Mouse (Mus musculus) midbrain, embryonic 13.5 days (tissue): ENCODE measurements at regions not wholly inside any gene's neighbourhood (a gene's known extent, or its start where the extent isn't known, plus 50 kb on each side); places are given as distances from the start of the nearest gene placed in this dataset.
A peak's percentile ranks its signal among the peaks of the same experiment; 100 is the strongest.

Experiments
- ATAC-seq: fragments of 200-750 bp; cut with Nextera tagmentation; 2 replicates; pipeline ENCODE4 v1.8.0; 2017; ENCODE audit warnings: mild to moderate bottlenecking, moderate TSS enrichment, moderate library complexity
- H3K27ac ChIP-seq: fragments of 300-500 bp; sonication (generic); 2 replicates; pipeline ENCODE4 v1.5.1; 2015; ENCODE audit warnings: inconsistent platforms, mild to moderate bottlenecking, moderate library complexity
- H3K27me3 ChIP-seq: fragments of 300-500 bp; sonication (generic); 2 replicates; pipeline ENCODE4 v1.6.1; 2015; ENCODE audit warnings: mild to moderate bottlenecking, inconsistent platforms
- H3K36me3 ChIP-seq: fragments of 300-500 bp; sonication (generic); 2 replicates; pipeline ENCODE4 v1.6.1; 2015; ENCODE audit warnings: mild to moderate bottlenecking, inconsistent platforms
- H3K4me1 ChIP-seq: fragments of 300-500 bp; sonication (generic); replicated peaks from 2 replicates; pipeline ENCODE4 v1.6.1; 2015; ENCODE audit warnings: inconsistent platforms
- H3K4me2 ChIP-seq: fragments of 300-500 bp; sonication (generic); replicated peaks from 2 replicates; pipeline ENCODE4 v1.6.1; 2015; ENCODE audit warnings: moderate library complexity, mild to moderate bottlenecking, inconsistent platforms
- H3K4me3 ChIP-seq: fragments of 300-500 bp; sonication (generic); replicated peaks from 2 replicates; pipeline ENCODE4 v1.5.1; 2015; ENCODE audit warnings: mild to moderate bottlenecking, inconsistent platforms
- H3K9ac ChIP-seq: fragments of 300-500 bp; sonication (generic); replicated peaks from 2 replicates; pipeline ENCODE4 v1.6.1; 2015; ENCODE audit warnings: mild to moderate bottlenecking, inconsistent platforms
- H3K9me3 ChIP-seq: fragments of 300-500 bp; sonication (generic); 2 replicates; pipeline ENCODE4 v1.6.1; 2016; ENCODE audit warnings: mild to moderate bottlenecking, inconsistent platforms
- WGBS: fragments of 180-500 bp; shearing (Covaris S2); methylation state at CpG from one replicate; pipeline ENCODE4 v1.1.7; 2015; 5-methylcytosine and 5-hydroxymethylcytosine counted together

DNA sequence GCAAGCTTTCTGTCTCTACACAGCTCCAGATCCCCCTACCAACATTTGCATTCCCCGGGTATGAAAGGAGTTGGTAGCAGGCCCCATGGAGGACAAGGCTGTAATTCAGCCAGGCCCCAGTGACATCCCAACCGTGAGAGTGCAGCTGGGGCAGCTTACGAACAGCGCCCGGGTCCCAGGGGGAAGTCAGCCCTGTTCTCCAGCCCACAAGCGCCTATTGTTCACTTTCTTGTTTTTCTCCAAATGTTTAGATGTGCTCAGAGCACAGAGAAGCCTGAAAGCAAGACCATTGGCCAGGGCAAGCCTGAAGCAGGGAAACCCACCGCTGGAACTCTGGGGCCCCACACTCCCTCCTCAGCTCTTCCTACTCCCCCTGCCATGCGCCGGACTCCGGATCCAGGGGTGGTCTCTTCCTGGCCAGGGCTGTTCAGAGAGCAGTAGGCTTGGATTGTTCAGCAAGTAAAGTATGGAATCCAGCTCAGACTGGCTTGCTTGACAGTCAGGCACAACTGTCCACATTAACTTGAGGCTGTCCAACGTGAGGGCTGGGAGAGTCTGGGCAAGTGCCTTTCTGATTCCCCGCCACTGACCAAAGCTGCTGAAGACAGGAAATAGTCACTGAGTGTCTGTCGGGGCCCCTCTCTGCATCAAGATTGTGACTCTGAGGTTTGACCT is 142.4 kb downstream of the Zfp36l1 start:
- Histone ChIP-seq H3K27me3 (no peaks in the 10 kb centered on the region; the same call in 1 of the 2 replicates), H3K9me3 (no peaks in the 10 kb centered on the region), H3K4me1 (peaks cover 48% of the 10 kb centered on the region), H3K27ac (peak overlapping the region; percentile 88), H3K9ac (no peak overlapping the region), H3K4me3 (no peak overlapping the region), H3K36me3 (no peaks in the 10 kb centered on the region), H3K4me2 (no peak overlapping the region)
- peak; percentile 62 for ATAC-seq
- WGBS = 20% methylated on average over 13 of the region's 13 CpGs

DNA sequence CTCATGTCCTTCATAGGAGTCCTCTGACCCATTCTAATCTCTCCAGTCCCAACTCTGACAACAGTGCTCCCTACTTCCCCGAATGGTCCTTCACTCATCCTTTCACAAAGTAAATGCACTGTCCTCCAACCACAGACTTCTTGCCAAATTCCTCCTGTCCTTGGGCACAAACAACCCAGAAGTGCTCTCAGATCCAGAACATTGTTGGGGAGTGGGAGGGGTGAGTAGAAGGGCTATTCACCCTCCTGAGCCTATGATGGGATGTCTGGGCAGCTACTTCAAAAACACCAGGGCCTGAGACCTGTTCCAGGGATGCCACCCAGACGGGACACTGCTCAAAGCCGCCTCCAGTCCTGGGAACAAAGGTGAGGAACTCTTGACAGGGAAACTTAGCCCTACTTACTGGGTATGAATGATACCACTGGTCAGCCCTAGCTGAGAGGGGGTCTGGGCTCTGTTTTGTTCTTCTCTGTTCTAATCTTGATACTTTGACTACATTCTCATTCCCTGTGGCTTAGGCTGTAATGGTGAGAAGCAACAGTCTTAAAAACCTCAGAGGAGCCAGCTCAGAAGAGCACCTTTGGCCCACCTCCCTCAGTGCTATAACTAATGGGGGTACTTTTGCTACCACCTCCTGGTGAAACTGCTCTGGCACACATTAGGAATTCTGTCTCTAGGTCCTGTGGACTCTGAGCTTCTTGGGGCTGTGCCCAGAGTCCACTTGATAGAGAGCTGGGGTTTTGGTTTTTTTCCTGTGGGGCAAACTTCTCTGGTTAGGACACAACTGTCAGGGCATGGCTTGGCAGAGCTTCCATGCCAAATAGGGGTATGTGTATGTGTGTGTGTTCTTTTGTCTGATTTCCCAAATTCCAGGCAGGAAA is 143.2 kb downstream of the Zfp36l1 start:
- WGBS = 67% methylated on average over 3 of the region's 3 CpGs
- Histone ChIP-seq H3K36me3 (no peaks in the 10 kb centered on the region), H3K9ac (no peak overlapping the region), H3K4me2 (no peak overlapping the region), H3K27me3 (no peaks in the 10 kb centered on the region; the same call in 1 of the 2 replicates), H3K27ac (peak overlapping the region; percentile 88), H3K4me3 (no peak overlapping the region), H3K4me1 (peaks cover 49% of the 10 kb centered on the region), H3K9me3 (no peaks in the 10 kb centered on the region)
- no peak; the same call in none of the 2 replicates for ATAC-seq

DNA sequence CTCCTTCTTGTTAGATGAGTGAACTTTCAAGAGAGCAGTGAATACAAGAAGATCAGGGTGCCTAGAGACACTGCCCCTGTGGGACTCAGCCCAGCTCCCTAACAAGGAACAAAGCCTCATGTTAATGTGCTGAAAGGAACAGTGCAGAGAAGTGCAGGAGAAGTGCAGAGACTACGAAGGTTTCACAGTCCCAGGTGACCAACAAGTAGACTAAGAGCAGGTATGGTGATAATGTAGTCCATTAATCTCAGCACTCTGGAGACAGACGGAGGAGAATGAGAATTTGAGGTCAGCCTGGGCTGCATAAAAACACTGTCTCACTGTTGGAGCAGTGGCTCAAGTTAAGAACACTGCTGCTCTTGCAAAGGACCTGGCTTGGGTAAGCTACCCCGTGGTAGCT is 144.1 kb downstream of the Zfp36l1 start:
- Histone ChIP-seq H3K9me3 (no peaks in the 10 kb centered on the region), H3K27me3 (no peaks in the 10 kb centered on the region; the same call in 1 of the 2 replicates), H3K27ac (no peak overlapping the region), H3K4me2 (no peak overlapping the region), H3K4me3 (no peak overlapping the region), H3K4me1 (peaks cover 49% of the 10 kb centered on the region), H3K36me3 (no peaks in the 10 kb centered on the region), H3K9ac (no peak overlapping the region)
- WGBS = 73% methylated on average over 3 of the region's 3 CpGs
- no peak for ATAC-seq

DNA sequence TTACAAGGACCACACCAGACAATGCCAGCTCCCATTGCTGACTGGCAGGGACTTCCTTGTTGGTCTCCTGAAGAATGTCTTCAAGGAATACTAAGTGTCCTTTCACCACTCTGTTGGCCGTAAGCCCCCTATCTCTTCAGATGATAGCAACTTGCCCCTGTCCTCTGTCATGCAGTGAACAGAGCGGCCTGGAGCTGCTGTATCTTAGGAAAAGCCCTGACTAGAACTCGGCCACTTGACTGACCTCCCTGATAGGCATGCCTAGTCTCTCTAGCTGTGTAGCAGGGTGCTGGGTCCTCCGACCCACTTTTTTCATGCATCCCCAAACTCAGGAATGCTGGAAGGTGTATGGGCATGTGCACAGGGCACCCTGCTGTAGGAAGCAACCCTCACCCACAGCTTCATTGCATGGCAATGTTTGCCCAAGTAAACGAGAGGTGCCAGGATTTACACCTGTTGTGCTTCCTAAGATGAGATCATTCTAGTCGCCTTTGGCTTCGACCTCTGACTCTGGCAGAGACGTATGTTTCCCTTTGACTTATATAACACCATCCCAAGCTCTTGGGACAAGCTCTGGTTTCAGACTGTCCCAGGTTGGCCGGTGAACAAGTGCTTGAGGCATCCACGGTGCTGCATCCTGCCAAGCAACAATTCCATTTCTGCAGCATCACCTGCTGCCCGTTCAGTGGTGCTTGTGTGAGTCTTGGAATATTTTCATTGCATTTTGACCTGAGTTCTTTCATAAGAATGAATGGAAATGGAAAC is 145.1 kb downstream of the Zfp36l1 start:
- no peaks in the 10 kb centered on the region for H3K36me3 ChIP-seq
- no peak for ATAC-seq
- no peak overlapping the region for H3K4me2 ChIP-seq
- no peaks in the 10 kb centered on the region; the same call in 1 of the 2 replicates for H3K27me3 ChIP-seq
- H3K4me1 ChIP-seq = peaks cover 49% of the 10 kb centered on the region
- WGBS = 90% methylated on average over 11 of the region's 11 CpGs
- H3K27ac ChIP-seq = no peak overlapping the region
- no peaks in the 10 kb centered on the region for H3K9me3 ChIP-seq
- H3K4me3 ChIP-seq = no peak overlapping the region
- no peak overlapping the region for H3K9ac ChIP-seq

DNA sequence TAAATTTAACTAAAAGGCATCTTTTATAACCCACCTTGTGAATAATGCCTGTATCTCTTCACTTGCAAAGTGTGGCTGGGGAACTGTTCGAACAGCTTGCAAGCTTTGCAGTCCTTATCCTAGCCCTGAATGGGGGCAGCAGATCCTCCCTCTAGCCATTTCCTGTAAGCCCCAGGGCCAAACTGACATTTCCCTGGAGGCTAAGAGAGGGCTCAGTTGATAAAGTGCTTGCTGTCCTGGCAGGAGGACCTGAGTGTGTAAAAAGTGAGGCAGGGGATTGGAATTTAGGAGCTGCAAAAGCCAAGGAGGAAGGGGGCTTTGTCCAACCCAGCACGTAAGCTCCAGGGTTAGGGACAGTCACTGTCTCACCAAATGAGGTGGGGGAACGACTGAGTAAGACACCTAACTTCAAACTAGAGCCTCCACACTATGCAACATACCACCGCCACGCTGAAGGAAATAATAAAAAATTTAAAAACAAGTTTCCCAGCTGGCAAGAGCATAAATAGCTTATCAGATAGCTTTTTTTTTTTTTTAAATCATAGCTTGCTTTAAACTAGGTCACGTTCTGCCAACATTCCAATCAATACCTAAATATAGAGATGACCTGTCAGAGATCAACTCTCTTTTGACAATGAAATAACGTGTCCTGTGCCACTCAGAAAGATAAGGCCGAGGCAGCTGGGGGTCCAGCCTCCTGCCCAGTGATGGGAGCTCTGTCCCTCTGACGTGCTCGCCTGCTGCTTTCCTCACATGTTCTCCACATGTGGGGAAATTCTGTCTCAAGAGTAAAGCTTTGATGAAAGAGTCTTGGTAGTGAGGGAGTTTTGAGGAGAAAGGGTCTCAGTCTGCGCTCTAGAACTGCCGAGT is 146.0 kb downstream of the Zfp36l1 start:
- no peak for ATAC-seq
- WGBS = 65% methylated on average over 12 of the region's 12 CpGs
- no peak overlapping the region for H3K4me2 ChIP-seq
- no peak overlapping the region for H3K9ac ChIP-seq
- H3K27me3 ChIP-seq = no peaks in the 10 kb centered on the region; the same call in 1 of the 2 replicates
- H3K27ac ChIP-seq = peak overlapping the region; percentile 71; the same call in 1 of the 2 replicates
- peaks cover 46% of the 10 kb centered on the region for H3K4me1 ChIP-seq
- H3K9me3 ChIP-seq = no peaks in the 10 kb centered on the region
- H3K36me3 ChIP-seq = no peaks in the 10 kb centered on the region
- H3K4me3 ChIP-seq = no peak overlapping the region

DNA sequence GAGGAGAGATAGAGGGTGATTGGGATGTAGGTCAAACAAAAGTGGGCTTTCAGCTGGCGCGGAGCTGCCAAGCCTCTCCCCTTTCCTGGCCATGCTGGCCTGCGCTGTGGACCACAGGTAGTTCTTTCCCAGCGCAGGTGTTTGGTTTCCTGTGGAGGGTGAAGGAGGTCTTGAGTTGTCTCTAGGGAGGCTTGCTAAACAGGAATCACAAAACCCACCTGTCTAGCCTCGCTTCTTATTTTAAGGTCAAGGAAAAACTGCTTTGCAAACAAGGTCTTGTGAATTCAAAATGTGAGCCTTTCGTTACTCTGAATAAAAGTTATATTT is 146.6 kb downstream of the Zfp36l1 start:
- no peaks in the 10 kb centered on the region for H3K9me3 ChIP-seq
- no peaks in the 10 kb centered on the region for H3K36me3 ChIP-seq
- ATAC-seq = no peak
- peak overlapping the region; percentile 71 for H3K27ac ChIP-seq
- H3K4me3 ChIP-seq = peak overlapping the region; percentile 45; the same call in 1 of the 2 replicates
- WGBS = 57% methylated on average over 6 of the region's 6 CpGs
- peak overlapping the region; percentile 67 for H3K4me2 ChIP-seq
- H3K27me3 ChIP-seq = no peaks in the 10 kb centered on the region; the same call in 1 of the 2 replicates
- peak overlapping the region; percentile 73 for H3K9ac ChIP-seq
- peaks cover 40% of the 10 kb centered on the region for H3K4me1 ChIP-seq

DNA sequence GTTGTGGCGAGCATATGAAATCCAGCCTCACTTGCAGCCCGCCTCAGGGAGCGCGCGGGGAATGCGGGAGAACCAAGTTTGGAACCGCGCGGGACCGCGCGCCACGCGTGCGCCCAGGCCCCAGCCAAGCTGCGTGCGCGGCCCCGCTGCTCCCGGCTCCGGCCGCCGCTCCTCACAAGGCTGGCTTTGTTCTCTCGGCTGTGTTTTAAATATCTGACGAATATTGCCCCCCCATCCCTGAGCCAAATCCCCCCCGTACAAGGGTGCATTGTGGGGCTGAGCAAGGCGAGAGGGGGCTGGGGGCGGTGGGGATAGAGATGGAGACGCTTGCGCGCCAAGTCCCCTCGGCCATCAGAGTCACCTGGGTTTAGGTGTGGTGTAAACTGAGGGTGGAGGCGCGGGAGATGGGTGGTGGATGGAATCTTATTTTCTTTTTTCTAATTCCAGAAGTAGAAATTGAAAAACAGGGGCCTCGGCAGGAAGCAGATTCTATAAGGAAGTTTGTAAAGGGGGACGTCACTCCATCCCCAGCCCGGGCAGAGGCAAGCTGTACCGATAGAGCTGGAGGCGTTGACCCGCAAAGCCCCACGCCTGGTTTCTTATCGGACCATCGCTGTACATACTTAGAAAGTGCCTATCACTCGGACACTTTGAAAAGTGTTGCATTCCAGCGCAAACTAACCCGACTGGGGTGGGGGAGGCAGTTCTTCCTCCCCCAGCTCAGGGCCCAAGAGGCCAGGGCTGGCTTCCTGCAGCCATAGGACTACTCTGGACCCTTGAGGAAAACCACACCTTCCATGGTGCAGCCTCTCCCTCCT is 147.1 kb downstream of the Zfp36l1 start:
- Histone ChIP-seq H3K4me2 (peak overlapping the region; percentile 67), H3K9ac (peak overlapping the region; percentile 73), H3K27ac (peak overlapping the region; percentile 71), H3K4me3 (peak overlapping the region; percentile 45), H3K27me3 (no peaks in the 10 kb centered on the region; the same call in 1 of the 2 replicates), H3K4me1 (peaks cover 34% of the 10 kb centered on the region), H3K9me3 (no peaks in the 10 kb centered on the region), H3K36me3 (no peaks in the 10 kb centered on the region)
- WGBS = 2% methylated on average over 46 of the region's 46 CpGs
- ATAC-seq = peak; percentile 77

DNA sequence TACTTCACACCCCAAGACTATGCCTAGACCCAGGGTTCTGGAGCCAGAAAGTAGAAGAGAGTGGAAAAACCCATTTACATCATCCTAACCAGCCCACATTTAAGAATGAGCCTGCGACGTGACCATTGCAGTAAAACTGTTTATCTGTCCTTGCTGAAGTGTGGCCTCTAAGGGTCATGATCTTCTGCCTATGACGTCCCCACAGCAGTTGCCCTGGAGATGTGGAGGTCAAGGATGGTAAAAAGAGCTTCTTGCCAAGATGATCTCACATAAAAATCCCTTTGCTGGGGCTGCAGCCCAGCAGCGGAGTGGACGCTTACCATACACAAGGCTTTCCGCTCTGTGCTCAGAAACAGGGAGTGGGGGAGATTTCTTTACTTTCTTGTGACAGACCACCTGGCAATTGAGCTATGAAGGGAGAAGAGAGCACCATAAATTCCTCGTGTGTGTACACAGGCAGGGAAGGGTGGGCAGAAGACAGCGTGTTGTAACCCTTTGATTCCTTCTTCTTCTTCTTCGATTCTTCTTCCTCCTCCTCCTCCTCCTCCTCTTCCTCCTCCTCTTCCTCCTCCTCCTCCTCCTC is 149.3 kb downstream of the Zfp36l1 start:
- H3K4me1 ChIP-seq = peaks cover 20% of the 10 kb centered on the region
- 90% methylated on average over 9 of the region's 9 CpGs for WGBS

DNA sequence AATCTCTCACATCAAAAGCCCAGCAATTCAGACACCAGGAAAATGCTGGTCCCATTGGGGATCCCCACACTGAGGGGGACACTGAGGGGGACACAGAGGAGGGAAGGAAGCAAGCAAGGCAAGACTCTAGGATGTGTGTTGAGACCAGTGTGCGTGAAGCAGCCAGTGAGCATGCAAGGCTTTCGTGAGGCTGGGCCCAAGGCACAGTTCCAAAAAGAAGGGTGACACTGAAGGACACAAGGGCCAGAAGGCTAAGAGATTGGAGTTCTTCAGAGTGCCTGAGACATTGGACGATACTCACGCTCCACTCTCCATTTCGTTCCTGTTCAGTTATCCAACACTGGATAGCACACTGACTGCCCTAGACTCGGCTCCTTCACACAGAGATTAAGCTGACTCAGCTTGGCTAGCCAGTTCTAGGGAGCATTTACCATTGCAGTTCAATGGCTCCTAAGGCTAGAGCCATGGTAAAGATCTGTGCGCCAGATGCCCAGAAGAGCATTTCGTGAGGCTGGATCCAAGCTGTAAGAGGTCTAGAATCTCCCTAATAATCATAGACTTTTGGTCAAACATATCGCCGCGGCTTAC is 150.1 kb downstream of the Zfp36l1 start:
- ATAC-seq = no peak
- H3K27me3 ChIP-seq = peaks cover 3% of the 10 kb centered on the region; the same call in 1 of the 2 replicates
- WGBS = 96% methylated on average over 11 of the region's 11 CpGs
- no peaks in the 10 kb centered on the region for H3K9me3 ChIP-seq
- no peak overlapping the region for H3K4me3 ChIP-seq
- H3K4me2 ChIP-seq = no peak overlapping the region
- H3K9ac ChIP-seq = no peak overlapping the region
- H3K27ac ChIP-seq = no peak overlapping the region
- peaks cover 20% of the 10 kb centered on the region for H3K4me1 ChIP-seq
- no peaks in the 10 kb centered on the region for H3K36me3 ChIP-seq

More for the DNA sequence above, 149.3 kb downstream of the Zfp36l1 start:
- Histone ChIP-seq H3K27ac (no peak overlapping the region), H3K9ac (no peak overlapping the region), H3K27me3 (peaks cover 3% of the 10 kb centered on the region; the same call in 1 of the 2 replicates), H3K4me3 (no peak overlapping the region), H3K36me3 (no peaks in the 10 kb centered on the region), H3K4me2 (no peak overlapping the region), H3K9me3 (no peaks in the 10 kb centered on the region)
- no peak for ATAC-seq

DNA sequence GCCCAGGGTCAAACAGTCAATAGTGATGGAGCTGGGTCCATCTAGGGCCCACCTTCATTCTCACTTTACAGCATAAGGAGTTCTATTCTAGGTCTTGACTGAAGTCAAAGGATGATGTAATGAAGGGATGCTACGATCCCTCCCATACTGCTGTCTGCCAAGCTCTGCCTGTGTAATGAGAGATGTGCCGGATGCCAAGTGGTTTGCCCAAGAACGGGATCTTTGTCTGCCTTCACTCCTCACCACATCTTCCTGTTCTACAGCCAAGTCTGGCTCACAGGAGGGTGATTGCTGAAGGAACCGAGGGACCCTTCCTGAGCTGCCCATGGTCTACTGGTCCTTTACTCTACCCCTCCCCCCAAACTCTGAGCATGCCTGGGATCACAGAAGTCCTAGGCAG is 150.9 kb downstream of the Zfp36l1 start:
- Histone ChIP-seq H3K4me3 (no peak overlapping the region), H3K9me3 (no peaks in the 10 kb centered on the region), H3K9ac (no peak overlapping the region), H3K27me3 (peaks cover 3% of the 10 kb centered on the region; the same call in 1 of the 2 replicates), H3K4me2 (no peak overlapping the region), H3K36me3 (no peaks in the 10 kb centered on the region), H3K27ac (no peak overlapping the region), H3K4me1 (peaks cover 20% of the 10 kb centered on the region)
- ATAC-seq = no peak
- 98% methylated on average over 4 of the region's 4 CpGs for WGBS
